Mouse (Mus musculus): ENCODE data around the gene H2-T3. TPM values are rescaled to one million over a fixed set of nuclear protein-coding genes. Genes with fewer than 3 reads are reported as not detected.
"Not testable (repeated sequence)": the region's sequence is repeated elsewhere in the genome, so short reads cannot be mapped to it uniquely, and the experiment has no call there.

Gene H2-T3
- total RNA-seq, 2 experiments from 2014 or later = not detected

- ATAC-seq (replicated peaks; ENCODE audit: low FRiP score, poor library complexity, severe bottlenecking) = no peak; the same call in 1 of the 2 replicates
Observed at GRCm38 (mm10) chr17:36182212-36182611, 7.9 kb downstream of the H2-T3 start.

- not testable (repeated sequence) for ATAC-seq (replicated peaks; ENCODE audit: low FRiP score, poor library complexity, severe bottlenecking)
Observed at GRCm38 (mm10) chr17:36179446-36179845, 10.6 kb downstream of the H2-T3 start.

DNA sequence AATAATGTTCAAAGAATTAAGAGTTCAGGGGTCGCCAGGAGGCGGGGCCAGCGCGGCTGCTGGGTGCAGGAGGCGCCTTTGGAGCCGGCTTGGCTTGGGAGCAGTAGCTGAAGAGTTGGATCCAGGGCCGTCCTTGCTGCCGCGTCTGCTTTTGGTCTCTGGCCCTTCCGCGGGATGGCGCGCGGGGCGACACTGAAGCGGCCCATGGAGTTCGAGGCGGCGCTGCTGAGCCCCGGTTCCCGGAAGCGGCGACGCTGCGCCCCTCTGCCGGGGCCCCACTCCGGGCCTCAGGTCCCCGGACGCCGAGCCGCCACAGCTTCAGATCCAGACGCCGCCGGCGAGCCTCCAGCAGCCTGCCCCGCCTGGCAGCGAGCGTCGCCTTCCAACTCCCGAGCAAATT lies 11.1 kb downstream of the H2-T3 start:
- not testable (repeated sequence) for ATAC-seq (replicated peaks; ENCODE audit: low FRiP score, poor library complexity, severe bottlenecking)

GRCm38 (mm10) chr17:36176132-36176531 lies 14.0 kb downstream of the H2-T3 start:
- ATAC-seq (replicated peaks; ENCODE audit: low FRiP score, poor library complexity, severe bottlenecking) = not testable (repeated sequence)

DNA sequence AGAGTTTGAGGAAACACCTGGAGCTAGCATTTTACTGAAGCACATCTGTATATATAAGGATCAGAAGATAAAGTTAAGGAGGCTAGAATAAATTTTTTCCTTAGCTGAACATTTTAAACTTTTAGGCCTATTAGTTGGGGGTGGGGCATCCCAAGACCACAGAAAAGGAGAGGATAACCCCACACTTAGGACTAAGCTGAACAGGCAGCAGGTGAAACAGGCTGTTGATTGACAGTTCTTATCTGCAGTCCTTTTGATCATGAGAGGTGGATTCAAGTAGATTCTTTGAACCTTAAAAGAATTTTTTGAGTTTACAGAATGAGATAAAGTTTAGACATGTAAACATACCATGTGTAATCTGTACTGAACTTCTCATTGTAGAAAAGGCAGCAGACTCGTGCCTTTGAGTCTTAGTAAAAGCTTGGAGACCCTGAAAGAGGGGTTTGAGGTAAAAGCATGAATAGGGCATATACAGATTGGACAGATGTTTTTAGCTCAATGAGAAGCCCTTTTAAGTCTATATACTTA lies 19.7 kb downstream of the H2-T3 start:
- ATAC-seq (replicated peaks; ENCODE audit: low FRiP score, poor library complexity, severe bottlenecking) = no peak

DNA sequence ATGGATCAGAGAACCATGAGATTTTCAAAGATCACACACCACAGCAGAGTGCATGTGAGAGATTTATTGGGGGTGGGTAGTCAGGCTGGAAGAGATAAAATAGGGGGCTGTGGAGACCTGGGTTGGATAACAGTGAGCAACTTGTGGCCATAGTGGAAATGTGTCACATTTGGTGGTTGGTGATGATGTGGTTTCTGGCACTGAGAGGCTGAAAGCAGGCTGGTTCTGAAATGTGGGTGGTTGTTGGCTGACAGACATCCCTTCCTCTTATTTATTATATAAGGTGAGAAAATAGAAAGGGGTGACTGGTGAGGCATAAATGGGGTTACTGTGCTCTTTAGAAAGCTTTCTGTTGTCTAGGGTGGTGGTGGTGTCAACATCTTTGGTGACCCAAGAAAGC lies 20.3 kb downstream of the H2-T3 start:
- no peak for ATAC-seq (replicated peaks; ENCODE audit: low FRiP score, poor library complexity, severe bottlenecking)

- ATAC-seq (replicated peaks; ENCODE audit: low FRiP score, poor library complexity, severe bottlenecking) = not testable (repeated sequence)
Observed at GRCm38 (mm10) chr17:36169094-36169493, 21.0 kb downstream of the H2-T3 start.

GRCm38 (mm10) chr17:36168039-36168652 lies 21.9 kb downstream of the H2-T3 start, which contains the start of gene Gm8909:
TSS of gene Gm8909 (minus strand) at chr17:36168537.
- ATAC-seq (replicated peaks; ENCODE audit: low FRiP score, poor library complexity, severe bottlenecking) = no peak

DNA sequence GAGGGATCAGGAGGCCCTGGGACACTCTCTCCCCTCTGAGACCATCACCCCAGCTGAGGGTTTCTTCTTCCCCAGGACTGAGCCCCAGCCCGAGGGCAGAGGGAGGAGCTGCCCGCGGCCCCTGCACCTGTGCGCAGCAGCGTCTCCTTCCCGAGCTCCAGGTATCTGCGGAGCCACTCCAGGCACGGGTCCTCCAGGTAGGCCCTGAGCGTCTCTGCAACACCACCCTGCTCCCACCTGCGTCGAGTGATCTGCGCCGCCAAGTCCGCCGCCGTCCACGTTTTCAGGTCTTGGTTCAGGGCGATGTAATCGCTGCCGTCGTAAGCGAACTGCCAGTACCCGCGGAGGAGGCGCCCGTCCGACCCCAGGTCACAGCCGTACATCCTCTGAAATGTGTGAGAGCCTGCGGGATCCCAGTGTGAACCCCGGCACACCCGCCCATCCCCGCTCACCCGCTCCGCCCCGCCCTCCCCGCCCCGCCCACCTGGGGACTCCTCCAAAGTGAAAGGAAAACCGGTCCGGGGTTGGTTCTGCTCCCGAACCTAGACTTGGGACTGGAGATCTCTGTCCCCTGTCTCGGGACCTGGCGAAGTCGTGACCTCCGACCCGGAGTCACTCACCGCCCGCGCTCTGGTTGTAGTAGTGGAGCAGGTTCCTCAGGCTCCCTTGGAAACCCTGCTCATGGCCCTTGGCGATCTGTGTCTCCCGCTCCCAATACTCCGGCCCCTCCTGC lies 22.6 kb downstream of the H2-T3 start:
- no peak; the same call in 1 of the 2 replicates for ATAC-seq (replicated peaks; ENCODE audit: low FRiP score, poor library complexity, severe bottlenecking)

GRCm38 (mm10) chr17:36166901-36167300 lies 23.2 kb downstream of the H2-T3 start:
- not testable (repeated sequence) for ATAC-seq (replicated peaks; ENCODE audit: low FRiP score, poor library complexity, severe bottlenecking)

DNA sequence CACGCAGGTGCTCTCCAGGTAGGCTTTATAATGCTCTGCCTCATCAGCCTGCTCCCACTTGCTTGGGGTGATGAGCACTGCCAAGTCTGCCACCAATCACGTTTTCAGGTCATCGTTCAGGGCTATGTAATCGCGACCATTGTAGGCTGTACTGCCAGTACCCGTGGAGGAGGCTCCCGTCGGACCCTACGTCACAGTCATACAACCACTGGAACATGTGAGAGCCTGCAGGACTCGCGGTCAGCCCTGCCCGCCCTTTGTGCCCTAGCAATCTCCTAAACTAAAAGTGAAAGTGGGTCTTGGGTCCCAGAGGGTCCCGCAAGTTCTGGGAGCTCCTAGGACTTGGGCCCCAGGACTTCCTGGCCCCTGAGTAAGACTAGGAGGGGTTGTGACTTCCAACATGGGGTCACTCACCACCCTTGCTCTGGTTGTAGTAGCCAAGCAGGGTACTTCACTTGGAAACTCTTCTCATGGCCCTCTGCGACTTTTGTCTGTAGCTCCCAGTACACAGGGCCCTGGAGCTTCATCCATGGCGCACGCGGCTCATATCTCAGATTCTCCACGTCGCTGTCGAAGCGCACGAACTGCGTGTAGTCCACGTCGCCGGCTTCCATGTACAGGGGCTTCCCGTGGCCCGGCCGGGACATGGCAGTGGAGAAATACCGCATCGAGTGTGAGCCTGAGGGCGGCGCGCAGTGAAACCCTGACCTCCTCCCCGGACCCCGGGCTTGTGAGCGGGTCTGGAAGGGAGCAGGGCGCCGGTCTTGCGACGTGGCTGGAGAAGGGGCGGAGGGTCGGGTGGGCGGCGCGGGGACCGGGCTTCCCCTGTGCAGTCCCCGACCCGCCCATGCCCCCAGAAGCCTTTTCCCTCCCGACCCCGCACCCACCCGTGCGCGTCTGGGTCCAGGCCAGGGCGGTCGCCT lies 28.7 kb downstream of the H2-T3 start:
- no peak for ATAC-seq (replicated peaks; ENCODE audit: low FRiP score, poor library complexity, severe bottlenecking)

GRCm38 (mm10) chr17:36158264-36158663 lies 31.8 kb downstream of the H2-T3 start:
- not testable (repeated sequence) for ATAC-seq (replicated peaks; ENCODE audit: low FRiP score, poor library complexity, severe bottlenecking)

GRCm38 (mm10) chr17:36157782-36158181 lies 32.3 kb downstream of the H2-T3 start:
- not testable (repeated sequence) for ATAC-seq (replicated peaks; ENCODE audit: low FRiP score, poor library complexity, severe bottlenecking)

GRCm38 (mm10) chr17:36154271-36155149 lies 35.6 kb downstream of the H2-T3 start:
- ATAC-seq (replicated peaks; ENCODE audit: low FRiP score, poor library complexity, severe bottlenecking) = no peak

DNA sequence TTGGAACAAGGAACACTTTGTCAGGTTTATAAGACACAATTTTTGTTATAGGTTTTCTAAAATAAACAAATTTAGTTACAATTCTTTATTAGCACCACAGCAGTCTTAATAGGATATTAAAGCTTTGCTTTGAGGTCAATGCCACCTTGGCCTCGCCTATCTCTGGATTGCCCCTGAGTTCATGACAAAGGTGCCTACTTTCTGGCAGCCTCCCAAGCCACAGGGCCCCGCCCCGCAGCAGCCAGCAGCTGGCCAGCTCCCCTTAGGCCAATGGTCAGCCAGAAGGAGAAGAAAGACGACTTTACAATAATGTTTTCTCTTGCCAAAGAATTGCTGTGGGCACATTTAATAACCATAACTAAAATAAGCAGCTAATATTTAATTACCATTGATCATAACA lies 38.9 kb downstream of the H2-T3 start:
- not testable (repeated sequence) for ATAC-seq (replicated peaks; ENCODE audit: low FRiP score, poor library complexity, severe bottlenecking)

GRCm38 (mm10) chr17:36148468-36148867 lies 41.6 kb downstream of the H2-T3 start:
- not testable (repeated sequence) for ATAC-seq (replicated peaks; ENCODE audit: low FRiP score, poor library complexity, severe bottlenecking)

- ATAC-seq (replicated peaks; ENCODE audit: low FRiP score, poor library complexity, severe bottlenecking) = not testable (repeated sequence)
Observed at GRCm38 (mm10) chr17:36146937-36147336, 43.1 kb downstream of the H2-T3 start.

GRCm38 (mm10) chr17:36145861-36146156 lies 44.3 kb downstream of the H2-T3 start:
- ATAC-seq (replicated peaks; ENCODE audit: low FRiP score, poor library complexity, severe bottlenecking) = not testable (repeated sequence)

Measured in erythroblast, adult 5-6 weeks (primary cell).